In genomic region chr5:102997907-102998306, GRCm38 (mm10) we compare ENCODE assay signal across 16 mouse cellular contexts.
A peak's percentile ranks its signal among the peaks of the same experiment; 100 is the strongest.
DNase-seq lines count a peak whose midpoint lies in the region.
"Had no signal": no experiment of that assay in that cellular context is flagged by ENCODE, and none has a peak within 500 bp of the region (broad histone marks: within the 10 kb centered on the region; RNA-seq: fewer than 3 reads in every experiment).

No protein-coding gene starts in this region.

- DNase-seq in layer of hippocampus, adult 11-12 months (ENCODE audit: low spot score): peak; percentile 48
- DNase-seq in layer of hippocampus, postnatal 10 days (ENCODE audit: low spot score in 2 of 2): no peak
- peak; percentile 46 to 61 for DNase-seq in layer of hippocampus, adult 8-10 months (ENCODE audit: low spot score in 2 of 2)
- no peak for DNase-seq in layer of hippocampus, postnatal 25 days (ENCODE audit: extremely low spot score in 1 of 2, low spot score in 1 of 2)
- peak; percentile 38 for DNase-seq in brain, adult 2 months (ENCODE audit: low read depth, low spot score)
- no peak for DNase-seq in gastrocnemius, postnatal 25 days
- DNase-seq: adrenal gland, adult 8-10 months; adrenal gland, postnatal 14 days; B cell, adult 2 months; cerebellum, adult 11 months; cerebellum, adult 18-20 months; cerebellum, adult 8-10 months; cerebellum, adult 9-11 months; cerebellum, postnatal 14 days; cerebellum, postnatal 36 days; embryo, embryonic 11 days had no signal

Comparison
In these comparisons a context has a peak if more than half of its experiments do, and no peak if none do; other contexts are left out.
1. DNase-seq: peak in layer of hippocampus, adult 11-12 months (single experiment), layer of hippocampus, adult 8-10 months (2 of 2) and brain, adult 2 months (single experiment); none in layer of hippocampus, postnatal 10 days (0 of 2), layer of hippocampus, postnatal 25 days (0 of 2) and gastrocnemius, postnatal 25 days (single experiment).